Mouse (Mus musculus): ENCODE results near the gene Mov10. TPM values are rescaled to one million over a fixed set of nuclear protein-coding genes. Genes with fewer than 3 reads are reported as not detected.

Gene Mov10
- polyA plus RNA-seq, 1 experiment from 2014 or later: 28.1 TPM

- no peak for TF ChIP-seq EP300 (optimal IDR thresholded peaks at IDR 0.05)
- peak; percentile 54; the same call in 1 of the 2 replicates for ATAC-seq (ENCODE audit: low FRiP score, low TSS enrichment)
- WGBS: 77% methylated on average over 3 of the region's 3 CpGs
These were observed 17.4 kb upstream of the Mov10 start for GRCm38 (mm10) chr3:104835797-104836196.

GRCm38 (mm10) chr3:104822413-104822812 is 4.0 kb upstream of the Mov10 start:
- Histone ChIP-seq H3K4me2 (replicated peaks; ENCODE audit: low read depth) (no peak overlapping the region), H3K27ac (replicated peaks) (no peak overlapping the region), H3K36me3 (ENCODE audit: control insufficient read depth, insufficient read depth, low read length) (peaks cover 3% of the 10 kb centered on the region; the same call in 1 of the 2 replicates), H3K4me1 (replicated peaks; ENCODE audit: control insufficient read depth, insufficient read depth) (0 out of 2 replicates have a peak, but pooled peaks cover 2% of the 10 kb centered on the region), H3K4me3 (ENCODE audit: low read depth, low read length) (no peak overlapping the region), H3K9ac (ENCODE audit: low read length) (no peak overlapping the region), H3K9me3 (ENCODE audit: control insufficient read depth, low read length) (no peaks in the 10 kb centered on the region), H3K27me3 (ENCODE audit: control insufficient read depth, insufficient read depth, low read length) (no peaks in the 10 kb centered on the region)
- ATAC-seq (ENCODE audit: low FRiP score, low TSS enrichment): no peak
- no peak for DNase-seq (ENCODE audit: low spot score)
- TF ChIP-seq EP300 (optimal IDR thresholded peaks at IDR 0.05): no peak
- TF ChIP-seq CTCF (IDR thresholded peaks at IDR 0.05; ENCODE audit: low read depth): no peak
- WGBS: 76% methylated on average over 3 of the region's 3 CpGs

More at GRCm38 (mm10) chr3:104835797-104836196, 17.4 kb upstream of the Mov10 start:
- H3K4me1 ChIP-seq (replicated peaks; ENCODE audit: control insufficient read depth, insufficient read depth): no peaks in the 10 kb centered on the region
- no peaks in the 10 kb centered on the region for H3K9me3 ChIP-seq (ENCODE audit: control insufficient read depth, low read length)
- no peak overlapping the region for H3K9ac ChIP-seq (ENCODE audit: low read length)
- H3K27me3 ChIP-seq (ENCODE audit: control insufficient read depth, insufficient read depth, low read length): no peaks in the 10 kb centered on the region
- H3K36me3 ChIP-seq (ENCODE audit: control insufficient read depth, insufficient read depth, low read length): peaks cover 10% of the 10 kb centered on the region; the same call in 1 of the 2 replicates
- no peak overlapping the region for H3K27ac ChIP-seq (replicated peaks)
- DNase-seq (ENCODE audit: low spot score): no peak
- no peak overlapping the region for H3K4me2 ChIP-seq (replicated peaks; ENCODE audit: low read depth)
- no peak overlapping the region for H3K4me3 ChIP-seq (ENCODE audit: low read depth, low read length)

- 45% methylated on average over 1 of the region's 1 CpGs for WGBS
- Histone ChIP-seq H3K36me3 (ENCODE audit: control insufficient read depth, insufficient read depth, low read length) (no peaks in the 10 kb centered on the region), H3K9ac (ENCODE audit: low read length) (no peak overlapping the region), H3K4me2 (replicated peaks; ENCODE audit: low read depth) (no peak overlapping the region), H3K4me3 (ENCODE audit: low read depth, low read length) (no peak overlapping the region), H3K27me3 (ENCODE audit: control insufficient read depth, insufficient read depth, low read length) (no peaks in the 10 kb centered on the region), H3K4me1 (replicated peaks; ENCODE audit: control insufficient read depth, insufficient read depth) (peaks cover 4% of the 10 kb centered on the region; the same call in 1 of the 2 replicates), H3K9me3 (ENCODE audit: control insufficient read depth, low read length) (no peaks in the 10 kb centered on the region), H3K27ac (replicated peaks) (no peak overlapping the region)
- no peak for DNase-seq (ENCODE audit: low spot score)
- no peak for ATAC-seq (ENCODE audit: low FRiP score, low TSS enrichment)
- TF ChIP-seq CTCF (IDR thresholded peaks at IDR 0.05; ENCODE audit: low read depth): no peak
- no peak for TF ChIP-seq EP300 (optimal IDR thresholded peaks at IDR 0.05)
These were observed 2.1 kb upstream of the Mov10 start for GRCm38 (mm10) chr3:104820426-104820825.

GRCm38 (mm10) chr3:104818749-104819134 is 379 bp upstream of the Mov10 start:
- no peak for DNase-seq (ENCODE audit: low spot score)
- 4% methylated on average over 3 of the region's 3 CpGs for whole genome bisulfite sequencing
- TF ChIP-seq CTCF (IDR thresholded peaks at IDR 0.05; ENCODE audit: low read depth) (no peak), EP300 (optimal IDR thresholded peaks at IDR 0.05) (no peak)

GRCm38 (mm10) chr3:104817481-104817990 is 827 bp downstream of the Mov10 start:
- Histone ChIP-seq H3K4me2 (replicated peaks; ENCODE audit: low read depth) (peak overlapping the region; percentile 86), H3K36me3 (ENCODE audit: control insufficient read depth, insufficient read depth, low read length) (no peaks in the 10 kb centered on the region), H3K4me3 (ENCODE audit: low read depth, low read length) (peak overlapping the region; percentile 94), H3K4me1 (replicated peaks; ENCODE audit: control insufficient read depth, insufficient read depth) (peaks cover 4% of the 10 kb centered on the region; the same call in 1 of the 2 replicates), H3K27ac (replicated peaks) (peak overlapping the region; percentile 96), H3K27me3 (ENCODE audit: control insufficient read depth, insufficient read depth, low read length) (no peaks in the 10 kb centered on the region), H3K9ac (ENCODE audit: low read length) (peak overlapping the region; percentile 94), H3K9me3 (ENCODE audit: control insufficient read depth, low read length) (no peaks in the 10 kb centered on the region)
- no peak for TF ChIP-seq EP300 (optimal IDR thresholded peaks at IDR 0.05)
- peak; percentile 12; the same call in 1 of the 2 replicates for TF ChIP-seq CTCF (IDR thresholded peaks at IDR 0.05; ENCODE audit: low read depth)
- peak; percentile 77 for DNase-seq (ENCODE audit: low spot score)
- peak; percentile 78 for ATAC-seq (ENCODE audit: low FRiP score, low TSS enrichment)
- under 1% methylated on average over 41 of the region's 46 CpGs for WGBS

More at GRCm38 (mm10) chr3:104818749-104819134, 379 bp upstream of the Mov10 start:
- Histone ChIP-seq H3K4me1 (replicated peaks; ENCODE audit: control insufficient read depth, insufficient read depth) (peaks cover 4% of the 10 kb centered on the region; the same call in 1 of the 2 replicates), H3K9me3 (ENCODE audit: control insufficient read depth, low read length) (no peaks in the 10 kb centered on the region), H3K27me3 (ENCODE audit: control insufficient read depth, insufficient read depth, low read length) (no peaks in the 10 kb centered on the region), H3K4me3 (ENCODE audit: low read depth, low read length) (peak overlapping the region; percentile 94), H3K9ac (ENCODE audit: low read length) (peak overlapping the region; percentile 94), H3K27ac (replicated peaks) (peak overlapping the region; percentile 96), H3K4me2 (replicated peaks; ENCODE audit: low read depth) (peak overlapping the region; percentile 86), H3K36me3 (ENCODE audit: control insufficient read depth, insufficient read depth, low read length) (no peaks in the 10 kb centered on the region)
- peak; percentile 60 for ATAC-seq (ENCODE audit: low FRiP score, low TSS enrichment)

- DNase-seq (ENCODE audit: low spot score) (no peak), ATAC-seq (ENCODE audit: low FRiP score, low TSS enrichment) (no peak)
- Histone ChIP-seq H3K9me3 (ENCODE audit: control insufficient read depth, low read length) (no peaks in the 10 kb centered on the region), H3K27ac (replicated peaks) (no peak overlapping the region), H3K4me3 (ENCODE audit: low read depth, low read length) (no peak overlapping the region), H3K4me1 (replicated peaks; ENCODE audit: control insufficient read depth, insufficient read depth) (peaks cover 4% of the 10 kb centered on the region; the same call in 1 of the 2 replicates), H3K4me2 (replicated peaks; ENCODE audit: low read depth) (no peak overlapping the region), H3K9ac (ENCODE audit: low read length) (no peak overlapping the region), H3K36me3 (ENCODE audit: control insufficient read depth, insufficient read depth, low read length) (no peaks in the 10 kb centered on the region), H3K27me3 (ENCODE audit: control insufficient read depth, insufficient read depth, low read length) (no peaks in the 10 kb centered on the region)
- TF ChIP-seq EP300 (optimal IDR thresholded peaks at IDR 0.05) (no peak), CTCF (IDR thresholded peaks at IDR 0.05; ENCODE audit: low read depth) (peak; percentile 37; the same call in 1 of the 2 replicates)
- 83% methylated on average over 7 of the region's 7 CpGs for WGBS
These were observed 2.2 kb downstream of the Mov10 start for GRCm38 (mm10) chr3:104816130-104816529.

Data from stomach, postnatal 0 days (tissue).